Mouse (Mus musculus) right cerebral cortex, postnatal 25 days (tissue): ENCODE data around the gene Gm5134.

ENCODE experiments used
- DNase-seq: peaks from one replicate; pipeline ENCODE4 v3.0.0; 2022

Gene Gm5134

GRCm38 (mm10) chr10:76045343-76045742 is 91.0 kb downstream of the Gm5134 start:
- no peak for DNase-seq

GRCm38 (mm10) chr10:76046754-76047153 is 92.4 kb downstream of the Gm5134 start:
- no peak for DNase-seq

GRCm38 (mm10) chr10:76047182-76047869 is 93.0 kb downstream of the Gm5134 start:
- DNase-seq = no peak

- no peak for DNase-seq
These were observed 94.7 kb downstream of the Gm5134 start for GRCm38 (mm10) chr10:76048967-76049366.

GRCm38 (mm10) chr10:76051860-76052259 is 97.5 kb downstream of the Gm5134 start:
- no peak for DNase-seq
